Comparison of ENCODE assay signal across 8 mouse cellular contexts in the genomic region with DNA sequence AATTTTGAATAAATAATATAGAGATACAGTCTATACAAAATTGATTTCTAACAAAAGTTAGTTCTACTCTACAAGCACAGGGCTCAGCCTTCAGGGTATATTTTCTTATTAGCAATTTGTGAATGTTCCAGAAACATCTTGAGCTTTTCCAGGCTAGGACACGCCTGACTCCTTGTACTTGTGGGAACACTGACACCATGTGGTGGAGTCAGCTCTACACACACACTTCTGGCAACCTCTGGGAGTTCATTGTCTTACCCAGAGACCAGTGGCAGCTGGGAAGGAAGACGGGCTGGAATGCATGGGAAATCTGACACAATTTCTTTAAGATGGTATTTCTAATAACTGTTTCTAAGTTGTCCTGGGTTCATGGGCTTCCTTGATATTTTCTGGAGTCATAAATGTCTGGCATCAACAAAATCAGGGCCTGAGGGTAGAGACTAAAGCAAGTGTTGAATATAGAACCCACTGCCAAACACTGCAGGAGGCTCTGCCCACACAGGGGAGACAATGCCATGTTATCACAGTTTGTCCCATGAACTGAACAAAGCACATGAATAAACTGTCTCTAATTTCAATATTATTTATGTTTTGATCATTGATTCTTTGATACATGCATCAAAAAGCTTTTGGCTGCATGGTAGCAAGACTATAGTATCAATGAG.
DNase-seq lines count a peak whose midpoint lies in the region; ATAC-seq and TF ChIP-seq lines count a peak whose summit lies in the region.

No protein-coding gene starts in this region.

- H3K27me3 ChIP-seq in E14TG2a.4 (ENCODE audit: insufficient read depth, low read length), result no peaks in the 10 kb centered on the region
- H3K27me3 ChIP-seq in hindbrain, embryonic 13.5 days, result no peaks in the 10 kb centered on the region

- no peaks in the 10 kb centered on the region for H3K9me3 ChIP-seq in E14TG2a.4 (ENCODE audit: low read length)
- no peaks in the 10 kb centered on the region for H3K9me3 ChIP-seq in hindbrain, embryonic 13.5 days

- H3K27ac ChIP-seq in hindbrain, embryonic 13.5 days, result no peak overlapping the region

- no peak overlapping the region for H3K4me2 ChIP-seq in hindbrain, embryonic 13.5 days

- peaks cover 94% of the 10 kb centered on the region for H3K36me3 ChIP-seq in E14TG2a.4 (ENCODE audit: insufficient read depth, low read length)
- H3K36me3 ChIP-seq in hindbrain, embryonic 13.5 days, result no peaks in the 10 kb centered on the region

- no peaks in the 10 kb centered on the region for H3K4me1 ChIP-seq in E14TG2a.4 (replicated peaks; ENCODE audit: low read depth, low read length)
- no peaks in the 10 kb centered on the region for H3K4me1 ChIP-seq in hindbrain, embryonic 13.5 days (replicated peaks)

- H3K4me3 ChIP-seq in E14TG2a.4 (replicated peaks; ENCODE audit: low read length), result no peak overlapping the region
- H3K4me3 ChIP-seq in hindbrain, embryonic 13.5 days, result no peak overlapping the region

- peak; percentile 19; the same call in 1 of the 2 replicates for TF ChIP-seq CTCF in E14TG2a.4 (conservative IDR thresholded peaks at IDR 0.05; ENCODE audit: low read length)

- peak; percentile 22 to 62 for DNase-seq in adrenal gland, postnatal 36 days
- peak; percentile 41 to 51 for DNase-seq in frontal cortex, postnatal 14 days (ENCODE audit: low spot score in 2 of 2)
- peak; percentile 74 for DNase-seq in layer of hippocampus, adult 9-11 months
- DNase-seq in lung, postnatal 4 days, result peak; percentile 64 to 75
- peak; percentile 16 for DNase-seq in right cerebral cortex, postnatal 4 days
- DNase-seq in spleen, postnatal 36 days (ENCODE audit: low spot score in 2 of 2), result no peak

- WGBS in hindbrain, embryonic 13.5 days, result 17% methylated on average over 2 of the region's 2 CpGs

- no peak overlapping the region for H3K9ac ChIP-seq in hindbrain, embryonic 13.5 days

- peak; percentile 96 for ATAC-seq in hindbrain, embryonic 13.5 days (ENCODE audit: low FRiP score)

Comparison
In these comparisons a context has a peak if more than half of its experiments do, and no peak if none do; other contexts are left out.
1. DNase-seq: peak in adrenal gland, postnatal 36 days (2 of 2), frontal cortex, postnatal 14 days (2 of 2), layer of hippocampus, adult 9-11 months (single experiment), lung, postnatal 4 days (2 of 2) and right cerebral cortex, postnatal 4 days (single experiment); none in spleen, postnatal 36 days (0 of 2).